Mouse (Mus musculus): ENCODE results near the gene Glis1.

DNA sequence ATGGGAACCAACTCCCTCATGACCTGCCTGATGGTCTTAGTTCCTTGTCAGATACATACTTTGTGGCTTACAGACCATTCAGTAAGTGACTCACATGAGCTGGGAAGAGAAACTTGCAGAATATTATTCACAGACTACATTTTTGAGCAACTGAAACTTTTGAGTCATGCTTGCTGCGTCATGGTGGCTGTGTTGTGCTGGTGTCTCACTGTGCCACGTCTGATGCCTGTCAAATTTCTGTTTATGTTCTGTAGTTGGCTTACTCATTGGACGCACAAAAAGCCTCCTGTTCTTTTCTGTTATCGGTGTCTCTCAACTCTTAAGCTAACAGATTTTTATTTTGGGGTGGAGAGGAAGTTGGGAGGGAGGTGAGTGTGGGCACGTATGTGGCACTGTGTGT lies 119.4 kb downstream of the Glis1 start:
- TF ChIP-seq CTCF (IDR thresholded peaks at IDR 0.05; ENCODE audit: low read depth) (no peak), EP300 (IDR thresholded peaks at IDR 0.05; ENCODE audit: low read depth) (no peak)

Measured in heart, postnatal 0 days (tissue).